Mouse (Mus musculus) cerebellum, postnatal 14 days (tissue): Measurements from ENCODE around the gene Gm21981.

ENCODE experiments used
- DNase-seq, 2 experiments: peaks; one replicate each; pipeline ENCODE4 v3.0.0; 2021; ENCODE audit warnings: mixed read lengths in 2 of 2

Gm21981 gene

GRCm38 (mm10) chr17:47694442-47694502 is at the start of gene Gm21981:
Gene Gm21981 (minus strand): TSS chr17:47694455.
- DNase-seq: no peak

- peak in 1 of 2 experiments; percentile 32 for DNase-seq
Observed at GRCm38 (mm10) chr17:47742991-47743734, 48.9 kb upstream of the Gm21981 start.

GRCm38 (mm10) chr17:47740186-47740585 is 45.9 kb upstream of the Gm21981 start:
- no peak for DNase-seq

- no peak for DNase-seq
Observed at GRCm38 (mm10) chr17:47738879-47739798, 44.9 kb upstream of the Gm21981 start.

GRCm38 (mm10) chr17:47738066-47738878 is 44.0 kb upstream of the Gm21981 start:
- peak; percentile 61 to 65 for DNase-seq

GRCm38 (mm10) chr17:47737271-47738065 is 43.2 kb upstream of the Gm21981 start:
- peak; percentile 67 to 78 for DNase-seq

- DNase-seq: peak; percentile 99
Observed at GRCm38 (mm10) chr17:47736856-47737255, 42.6 kb upstream of the Gm21981 start, which contains the start of gene Tfeb. Gene Tfeb (plus strand): TSS chr17:47737030.

- no peak for DNase-seq
Observed at GRCm38 (mm10) chr17:47735553-47736100, 41.4 kb upstream of the Gm21981 start.

- DNase-seq: peak in 1 of 2 experiments; percentile 25
Observed at GRCm38 (mm10) chr17:47730633-47731575, 36.6 kb upstream of the Gm21981 start.

- no peak for DNase-seq
Observed at GRCm38 (mm10) chr17:47726566-47726965, 32.3 kb upstream of the Gm21981 start, which contains the start of gene Pgc. Gene Pgc (plus strand): TSS chr17:47726842.

GRCm38 (mm10) chr17:47721183-47721582 is 26.9 kb upstream of the Gm21981 start:
- DNase-seq: no peak

GRCm38 (mm10) chr17:47715037-47715436 is 20.8 kb upstream of the Gm21981 start:
- no peak for DNase-seq

GRCm38 (mm10) chr17:47712889-47713571 is 18.8 kb upstream of the Gm21981 start:
- no peak for DNase-seq

GRCm38 (mm10) chr17:47711883-47712282 is 17.6 kb upstream of the Gm21981 start:
- no peak for DNase-seq

GRCm38 (mm10) chr17:47710036-47710435 is 15.8 kb upstream of the Gm21981 start:
- DNase-seq: no peak

GRCm38 (mm10) chr17:47708972-47709371 is 14.7 kb upstream of the Gm21981 start:
- no peak for DNase-seq

GRCm38 (mm10) chr17:47707961-47708360 is 13.7 kb upstream of the Gm21981 start:
- no peak for DNase-seq

GRCm38 (mm10) chr17:47706196-47706595 is 11.9 kb upstream of the Gm21981 start:
- DNase-seq: peak in 1 of 2 experiments; percentile 42

GRCm38 (mm10) chr17:47704692-47705091 is 10.4 kb upstream of the Gm21981 start:
- DNase-seq: no peak

- no peak for DNase-seq
Observed at GRCm38 (mm10) chr17:47703556-47703955, 9.3 kb upstream of the Gm21981 start.
